Mouse (Mus musculus): ENCODE results near the gene Msx1. TPM values are rescaled to one million over a fixed set of nuclear protein-coding genes. Genes with fewer than 3 reads are reported as not detected.

Gene Msx1
- polyA plus RNA-seq, 1 experiment: 1.1 TPM

- H3K4me3 ChIP-seq (ENCODE audit: insufficient read depth, low read depth, low read length): no peak overlapping the region
- H3K27me3 ChIP-seq (replicated peaks; ENCODE audit: control insufficient read depth, insufficient read depth, low read length): peaks cover 10% of the 10 kb centered on the region
- no peak overlapping the region for H3K27ac ChIP-seq (ENCODE audit: insufficient read depth, low read depth, low read length)
- no peaks in the 10 kb centered on the region for H3K36me3 ChIP-seq (ENCODE audit: control insufficient read depth, insufficient read depth, low read length)
- DNase-seq: no peak
- no peak for TF ChIP-seq CTCF (conservative IDR thresholded peaks at IDR 0.05; ENCODE audit: insufficient read depth, insufficient read length, low read depth, low read length)
- TF ChIP-seq POLR2A (IDR thresholded peaks at IDR 0.05; ENCODE audit: low read depth, low read length): no peak
- no peaks in the 10 kb centered on the region for H3K4me1 ChIP-seq (ENCODE audit: control insufficient read depth, insufficient read depth, low read length)
- WGBS: 17% methylated on average over 4 of the region's 4 CpGs
Observed at GRCm38 (mm10) chr5:37829926-37830325, 5.5 kb upstream of the Msx1 start.

- TF ChIP-seq CTCF (conservative IDR thresholded peaks at IDR 0.05; ENCODE audit: insufficient read depth, insufficient read length, low read depth, low read length): no peak
- TF ChIP-seq POLR2A (IDR thresholded peaks at IDR 0.05; ENCODE audit: low read depth, low read length): no peak
- H3K4me3 ChIP-seq (ENCODE audit: insufficient read depth, low read depth, low read length): no peak overlapping the region
- H3K4me1 ChIP-seq (ENCODE audit: control insufficient read depth, insufficient read depth, low read length): no peaks in the 10 kb centered on the region
- peaks cover 10% of the 10 kb centered on the region for H3K27me3 ChIP-seq (replicated peaks; ENCODE audit: control insufficient read depth, insufficient read depth, low read length)
- no peak overlapping the region for H3K27ac ChIP-seq (ENCODE audit: insufficient read depth, low read depth, low read length)
- H3K36me3 ChIP-seq (ENCODE audit: control insufficient read depth, insufficient read depth, low read length): no peaks in the 10 kb centered on the region
- DNase-seq: no peak
- 4% methylated on average over 10 of the region's 10 CpGs for WGBS
Observed at GRCm38 (mm10) chr5:37829296-37829670, 4.9 kb upstream of the Msx1 start.

- no peaks in the 10 kb centered on the region for H3K36me3 ChIP-seq (ENCODE audit: control insufficient read depth, insufficient read depth, low read length)
- TF ChIP-seq CTCF (conservative IDR thresholded peaks at IDR 0.05; ENCODE audit: insufficient read depth, insufficient read length, low read depth, low read length) (no peak), POLR2A (IDR thresholded peaks at IDR 0.05; ENCODE audit: low read depth, low read length) (no peak)
- WGBS: 4% methylated on average over 35 of the region's 35 CpGs
- H3K27ac ChIP-seq (ENCODE audit: insufficient read depth, low read depth, low read length): no peak overlapping the region
- H3K4me3 ChIP-seq (ENCODE audit: insufficient read depth, low read depth, low read length): no peak overlapping the region
- peaks cover 11% of the 10 kb centered on the region for H3K27me3 ChIP-seq (replicated peaks; ENCODE audit: control insufficient read depth, insufficient read depth, low read length)
- no peak for DNase-seq
- H3K4me1 ChIP-seq (ENCODE audit: control insufficient read depth, insufficient read depth, low read length): no peaks in the 10 kb centered on the region
Observed at GRCm38 (mm10) chr5:37828591-37829295, 4.4 kb upstream of the Msx1 start.

- WGBS: 6% methylated on average over 14 of the region's 14 CpGs
- Histone ChIP-seq H3K36me3 (ENCODE audit: control insufficient read depth, insufficient read depth, low read length) (no peaks in the 10 kb centered on the region), H3K4me3 (ENCODE audit: insufficient read depth, low read depth, low read length) (no peak overlapping the region), H3K27me3 (replicated peaks; ENCODE audit: control insufficient read depth, insufficient read depth, low read length) (peaks cover 16% of the 10 kb centered on the region), H3K27ac (ENCODE audit: insufficient read depth, low read depth, low read length) (no peak overlapping the region), H3K4me1 (ENCODE audit: control insufficient read depth, insufficient read depth, low read length) (no peaks in the 10 kb centered on the region)
- no peak for TF ChIP-seq POLR2A (IDR thresholded peaks at IDR 0.05; ENCODE audit: low read depth, low read length)
- TF ChIP-seq CTCF (conservative IDR thresholded peaks at IDR 0.05; ENCODE audit: insufficient read depth, insufficient read length, low read depth, low read length): no peak
- no peak for DNase-seq
Observed at GRCm38 (mm10) chr5:37828001-37828400, 3.6 kb upstream of the Msx1 start.

GRCm38 (mm10) chr5:37827626-37827950 lies 3.2 kb upstream of the Msx1 start:
- DNase-seq: no peak
- 6% methylated on average over 9 of the region's 9 CpGs for WGBS
- H3K27me3 ChIP-seq (replicated peaks; ENCODE audit: control insufficient read depth, insufficient read depth, low read length): peaks cover 16% of the 10 kb centered on the region
- H3K36me3 ChIP-seq (ENCODE audit: control insufficient read depth, insufficient read depth, low read length): no peaks in the 10 kb centered on the region
- no peak overlapping the region for H3K27ac ChIP-seq (ENCODE audit: insufficient read depth, low read depth, low read length)
- no peak for TF ChIP-seq CTCF (conservative IDR thresholded peaks at IDR 0.05; ENCODE audit: insufficient read depth, insufficient read length, low read depth, low read length)
- no peak for TF ChIP-seq POLR2A (IDR thresholded peaks at IDR 0.05; ENCODE audit: low read depth, low read length)
- H3K4me3 ChIP-seq (ENCODE audit: insufficient read depth, low read depth, low read length): no peak overlapping the region
- H3K4me1 ChIP-seq (ENCODE audit: control insufficient read depth, insufficient read depth, low read length): no peaks in the 10 kb centered on the region

- Histone ChIP-seq H3K27ac (ENCODE audit: insufficient read depth, low read depth, low read length) (no peak overlapping the region), H3K27me3 (replicated peaks; ENCODE audit: control insufficient read depth, insufficient read depth, low read length) (peaks cover 16% of the 10 kb centered on the region)
- 3% methylated on average over 59 of the region's 59 CpGs for WGBS
Observed at GRCm38 (mm10) chr5:37826706-37827625, 2.6 kb upstream of the Msx1 start.

More at GRCm38 (mm10) chr5:37826706-37827625, 2.6 kb upstream of the Msx1 start:
- H3K4me3 ChIP-seq (ENCODE audit: insufficient read depth, low read depth, low read length): no peak overlapping the region
- no peaks in the 10 kb centered on the region for H3K4me1 ChIP-seq (ENCODE audit: control insufficient read depth, insufficient read depth, low read length)
- TF ChIP-seq CTCF (conservative IDR thresholded peaks at IDR 0.05; ENCODE audit: insufficient read depth, insufficient read length, low read depth, low read length): no peak
- DNase-seq: no peak
- no peaks in the 10 kb centered on the region for H3K36me3 ChIP-seq (ENCODE audit: control insufficient read depth, insufficient read depth, low read length)

Measured in kidney, adult 2 months (tissue).